Mouse (Mus musculus) stomach, postnatal 0 days (tissue): Measurements from ENCODE around the gene Erlin1.
A peak's percentile ranks its signal among the peaks of the same experiment; 100 is the strongest.

ENCODE experiments used
- CTCF ChIP-seq: IDR thresholded peaks from 2 replicates; pipeline ENCODE4 v1.5.1; 2016; ENCODE audit warnings: antibody characterized with exemption, low read depth, mild to moderate bottlenecking, moderate library complexity
- EP300 ChIP-seq: optimal IDR thresholded peaks from 2 replicates; pipeline ENCODE3; 2016; ENCODE audit warnings: antibody characterized with exemption

GRCm38 (mm10) chr19:44069121-44069913 is at the start of gene Erlin1:
- TF ChIP-seq CTCF: no peak
- peak; percentile 59 for TF ChIP-seq EP300
